Mouse (Mus musculus) erythroblast, embryonic 14.5 days (primary cell): ENCODE data around the gene Atp2c1. TPM values are rescaled to one million over a fixed set of nuclear protein-coding genes. Genes with fewer than 3 reads are reported as not detected.

ENCODE experiments used
- H3K27me3 ChIP-seq: 2 replicates; pipeline ENCODE4 v1.6.1; 2012; ENCODE audit warnings: inconsistent platforms; ENCODE audit not compliant: control insufficient read depth
- H3K36me3 ChIP-seq: 2 replicates; pipeline ENCODE4 v1.6.1; 2012; ENCODE audit warnings: mild to moderate bottlenecking, inconsistent platforms; ENCODE audit not compliant: control insufficient read depth
- H3K4me1 ChIP-seq: 2 replicates; pipeline ENCODE4 v1.6.1; 2012; ENCODE audit warnings: inconsistent platforms; ENCODE audit not compliant: control insufficient read depth
- H3K4me3 ChIP-seq: replicated peaks from 2 replicates; pipeline ENCODE3; 2012; ENCODE audit warnings: moderate library complexity, mild to moderate bottlenecking, inconsistent platforms
- H3K9me3 ChIP-seq: 2 replicates; pipeline ENCODE4 v1.6.1; 2012; ENCODE audit warnings: low read length, inconsistent platforms, mixed read lengths; ENCODE audit not compliant: control insufficient read depth
- GATA1 ChIP-seq: IDR thresholded peaks from 2 replicates; pipeline ENCODE4 v1.6.1; 2012; ENCODE audit warnings: low read length, inconsistent platforms, mixed read lengths
- TAL1 ChIP-seq: IDR thresholded peaks from 3 replicates; pipeline ENCODE4 v1.6.1; 2012; ENCODE audit warnings: low read length, inconsistent platforms, mixed read lengths
- polyA plus RNA-seq: library from polyadenylated mRNA; stranded (reverse); fragments of >175 nt; gene quantifications from 2 replicates; pipeline ENCODE4 v1.2.3, GENCODE M21; 2012

The Atp2c1 gene
- polyA plus RNA-seq = 0.19 and 0.32 TPM in 2 replicates

GRCm38 (mm10) chr9:105527219-105527618, at the start of gene Atp2c1:
TSS of gene Atp2c1 (minus strand) at chr9:105527319.
- Histone ChIP-seq H3K27me3 (no peaks in the 10 kb centered on the region), H3K36me3 (no peaks in the 10 kb centered on the region), H3K9me3 (no peaks in the 10 kb centered on the region), H3K4me1 (peaks cover 11% of the 10 kb centered on the region), H3K4me3 (no peak within 1 kb of the TSS)
- TF ChIP-seq GATA1 (no peak), TAL1 (no peak)

GRCm38 (mm10) chr9:105557452-105557851, 30.3 kb upstream of the Atp2c1 start:
- Histone ChIP-seq H3K27me3 (no peaks in the 10 kb centered on the region), H3K9me3 (no peaks in the 10 kb centered on the region), H3K4me1 (no peaks in the 10 kb centered on the region), H3K4me3 (no peak overlapping the region), H3K36me3 (no peaks in the 10 kb centered on the region)
- TF ChIP-seq TAL1 (no peak), GATA1 (no peak)

GRCm38 (mm10) chr9:105556141-105556735, 29.1 kb upstream of the Atp2c1 start:
- H3K36me3 ChIP-seq = no peaks in the 10 kb centered on the region
- H3K9me3 ChIP-seq = no peaks in the 10 kb centered on the region
- H3K27me3 ChIP-seq = no peaks in the 10 kb centered on the region
- TF ChIP-seq TAL1 (no peak), GATA1 (no peak)
- no peak overlapping the region for H3K4me3 ChIP-seq
- no peaks in the 10 kb centered on the region for H3K4me1 ChIP-seq

GRCm38 (mm10) chr9:105554439-105554807, 27.3 kb upstream of the Atp2c1 start:
- no peaks in the 10 kb centered on the region for H3K9me3 ChIP-seq
- no peaks in the 10 kb centered on the region for H3K4me1 ChIP-seq
- no peak overlapping the region for H3K4me3 ChIP-seq
- no peaks in the 10 kb centered on the region for H3K36me3 ChIP-seq
- H3K27me3 ChIP-seq = no peaks in the 10 kb centered on the region
- TF ChIP-seq TAL1 = no peak
- no peak for TF ChIP-seq GATA1

- no peaks in the 10 kb centered on the region for H3K27me3 ChIP-seq
- TF ChIP-seq TAL1 (no peak), GATA1 (no peak)
- no peak overlapping the region for H3K4me3 ChIP-seq
- H3K36me3 ChIP-seq = no peaks in the 10 kb centered on the region
- no peaks in the 10 kb centered on the region for H3K9me3 ChIP-seq
- H3K4me1 ChIP-seq = no peaks in the 10 kb centered on the region
Measured at GRCm38 (mm10) chr9:105553629-105554438, 26.7 kb upstream of the Atp2c1 start.

- TF ChIP-seq TAL1 = no peak
- no peak for TF ChIP-seq GATA1
- Histone ChIP-seq H3K9me3 (no peaks in the 10 kb centered on the region), H3K36me3 (no peaks in the 10 kb centered on the region), H3K4me3 (no peak overlapping the region), H3K27me3 (no peaks in the 10 kb centered on the region), H3K4me1 (no peaks in the 10 kb centered on the region)
Measured at GRCm38 (mm10) chr9:105551407-105551806, 24.3 kb upstream of the Atp2c1 start.

- no peaks in the 10 kb centered on the region for H3K9me3 ChIP-seq
- no peaks in the 10 kb centered on the region for H3K27me3 ChIP-seq
- no peaks in the 10 kb centered on the region for H3K4me1 ChIP-seq
- TF ChIP-seq GATA1 (no peak), TAL1 (no peak)
- no peaks in the 10 kb centered on the region for H3K36me3 ChIP-seq
- no peak overlapping the region for H3K4me3 ChIP-seq
Measured at GRCm38 (mm10) chr9:105549096-105549495, 22.0 kb upstream of the Atp2c1 start.

- Histone ChIP-seq H3K36me3 (no peaks in the 10 kb centered on the region), H3K9me3 (no peaks in the 10 kb centered on the region), H3K4me3 (no peak overlapping the region), H3K27me3 (no peaks in the 10 kb centered on the region), H3K4me1 (no peaks in the 10 kb centered on the region)
- TF ChIP-seq GATA1 (no peak), TAL1 (no peak)
Measured at GRCm38 (mm10) chr9:105544013-105544750, 17.1 kb upstream of the Atp2c1 start.

- Histone ChIP-seq H3K9me3 (no peaks in the 10 kb centered on the region), H3K27me3 (no peaks in the 10 kb centered on the region), H3K4me3 (no peak overlapping the region), H3K4me1 (no peaks in the 10 kb centered on the region), H3K36me3 (no peaks in the 10 kb centered on the region)
- no peak for TF ChIP-seq GATA1
- no peak for TF ChIP-seq TAL1
Measured at GRCm38 (mm10) chr9:105537473-105537872, 10.4 kb upstream of the Atp2c1 start.
